Comparison of ENCODE assay signal across 9 mouse cellular contexts in genomic region chr6:41055581-41055980, GRCm38 (mm10). TPM values are rescaled to one million over a fixed set of nuclear protein-coding genes. Genes with fewer than 3 reads are reported as not detected.
DNase-seq lines count a peak whose midpoint lies in the region; ATAC-seq and TF ChIP-seq lines count a peak whose summit lies in the region.
"Had no signal": no experiment of that assay in that cellular context is flagged by ENCODE, and none has a peak within 500 bp of the region (broad histone marks: within the 10 kb centered on the region; RNA-seq: fewer than 3 reads in every experiment).

No protein-coding gene starts in this region.

- ATAC-seq in liver, embryonic 14.5 days (ENCODE audit: insufficient read depth), result no peak

- no peak overlapping the region for H3K9ac ChIP-seq in ES-Bruce4 (ENCODE audit: low read depth, poor library complexity, severe bottlenecking)
- no peak overlapping the region for H3K9ac ChIP-seq in liver, embryonic 14.5 days (replicated peaks)

- TF ChIP-seq EP300 in ES-Bruce4 (IDR thresholded peaks at IDR 0.05; ENCODE audit: insufficient read depth, low read depth, low read length), result no peak
- no peak for TF ChIP-seq EP300 in liver, embryonic 14.5 days (IDR thresholded peaks at IDR 0.05; ENCODE audit: low read depth)

- no peaks in the 10 kb centered on the region for H3K4me1 ChIP-seq in ES-Bruce4 (ENCODE audit: control insufficient read depth, insufficient read depth, low read length)
- H3K4me1 ChIP-seq in liver, embryonic 14.5 days (replicated peaks; ENCODE audit: control insufficient read depth in 2 of 2, insufficient read depth in 2 of 2, low read length in 1 of 2), result no peaks in the 10 kb centered on the region; a peak in 1 of 4 replicates

- TF ChIP-seq POLR2A in ES-Bruce4 (IDR thresholded peaks at IDR 0.05; ENCODE audit: insufficient read depth, low read length), result no peak

- no peaks in the 10 kb centered on the region for H3K36me3 ChIP-seq in ES-Bruce4 (ENCODE audit: control insufficient read depth, insufficient read depth, low read length, poor library complexity, severe bottlenecking)
- no peaks in the 10 kb centered on the region for H3K36me3 ChIP-seq in liver, embryonic 14.5 days (replicated peaks; ENCODE audit: control insufficient read depth, insufficient read depth, low read depth)

- no peak overlapping the region for H3K27ac ChIP-seq in ES-Bruce4 (ENCODE audit: insufficient read depth, low read length)
- no peak overlapping the region for H3K27ac ChIP-seq in liver, embryonic 14.5 days

- H3K4me3 ChIP-seq in ES-Bruce4 (ENCODE audit: low read depth, low read length), result no peak overlapping the region
- no peak overlapping the region for H3K4me3 ChIP-seq in liver, embryonic 14.5 days (ENCODE audit: insufficient read depth in 1 of 2, low read depth in 2 of 2, low read length in 2 of 2)

- WGBS in liver, embryonic 14.5 days (ENCODE audit: insufficient replicate concordance), result 2% methylated on average over 2 of the region's 2 CpGs

- no peaks in the 10 kb centered on the region for H3K9me3 ChIP-seq in ES-Bruce4 (replicated peaks; ENCODE audit: control insufficient read depth, insufficient read depth, low read length, poor library complexity, severe bottlenecking)
- no peaks in the 10 kb centered on the region for H3K9me3 ChIP-seq in liver, embryonic 14.5 days (ENCODE audit: control insufficient read depth, low read length)

- DNase-seq in cerebellum, postnatal 14 days, result peak; percentile 25 to 43
- DNase-seq in cerebellum, postnatal 36 days, result no peak
- peak; percentile 15 to 39 for DNase-seq in layer of hippocampus, postnatal 10 days (ENCODE audit: low spot score in 2 of 2)
- no peak for DNase-seq in layer of hippocampus, adult 9-10 months (ENCODE audit: low spot score)
- peak; percentile 65 for DNase-seq in embryo, embryonic 10 days (ENCODE audit: low spot score)
- DNase-seq in liver, embryonic 14.5 days (ENCODE audit: low read depth in 3 of 3, low spot score in 3 of 3), result peak; percentile 4 to 19 (median 7)
- DNase-seq in thymus, postnatal 10 days (ENCODE audit: low spot score in 2 of 2), result peak; percentile 38 to 75

- TF ChIP-seq CTCF in ES-Bruce4 (IDR thresholded peaks at IDR 0.05; ENCODE audit: low read depth, low read length), result peak; percentile 14
- peak; percentile 68 for TF ChIP-seq CTCF in liver, embryonic 14.5 days (IDR thresholded peaks at IDR 0.05; ENCODE audit: low read depth)

- no peak overlapping the region for H3K4me2 ChIP-seq in liver, embryonic 14.5 days (ENCODE audit: low read depth)

- no peaks in the 10 kb centered on the region for H3K27me3 ChIP-seq in ES-Bruce4 (ENCODE audit: control insufficient read depth, insufficient read depth, low read length, poor library complexity, severe bottlenecking)
- H3K27me3 ChIP-seq in liver, embryonic 14.5 days (ENCODE audit: control insufficient read depth, insufficient read depth, low read length), result no peaks in the 10 kb centered on the region

RNA-seq across cellular contexts. Expression of gene 2210010C04Rik, which starts 20.3 kb away (rescaled TPM):
- not detected for total RNA-seq in layer of hippocampus, postnatal 10 days (2021)
- polyA plus RNA-seq in ES-Bruce4 (2011; ENCODE audit: insufficient read depth, insufficient read length, low read depth, missing spikeins), result not detected in 2 replicates
- not detected in 2 replicates for polyA plus RNA-seq in liver, embryonic 14.5 days (2012; rRNA removed)
- not detected in 2 replicates for polyA plus RNA-seq in liver, embryonic 14.5 days (2014; fragmentation: Nextera tagmentation; extraction: Ambion mirVana)

RNA-seq across cellular contexts. Expression of gene Gm2663, which starts 56.3 kb away (rescaled TPM):
- not detected for total RNA-seq in layer of hippocampus, postnatal 10 days (2021)
- not detected in 2 replicates for polyA plus RNA-seq in ES-Bruce4 (2011; ENCODE audit: insufficient read depth, insufficient read length, low read depth, missing spikeins)
- not detected in 2 replicates for polyA plus RNA-seq in liver, embryonic 14.5 days (2012; rRNA removed)
- not detected in 2 replicates for polyA plus RNA-seq in liver, embryonic 14.5 days (2014; fragmentation: Nextera tagmentation; extraction: Ambion mirVana)
- polyA plus RNA-seq: small intestine, adult 2 months had no signal

Comparison
In these comparisons a context has a peak if more than half of its experiments do, and no peak if none do; other contexts are left out.
1. DNase-seq: peak in cerebellum, postnatal 14 days (2 of 2), layer of hippocampus, postnatal 10 days (2 of 2), embryo, embryonic 10 days (single experiment), liver, embryonic 14.5 days (3 of 3) and thymus, postnatal 10 days (2 of 2); none in cerebellum, postnatal 36 days (0 of 2) and layer of hippocampus, adult 9-10 months (single experiment).